Mouse (Mus musculus) bone marrow, adult 2 months (tissue): ENCODE data around the gene Acbd4.

ENCODE experiments used
- CTCF ChIP-seq: fragments of 200-500 bp; IDR thresholded peaks from 2 replicates; pipeline ENCODE4 v1.5.1; 2011; ENCODE audit warnings: low read length, control low read depth; ENCODE audit not compliant: control insufficient read depth, insufficient read depth
- POLR2A ChIP-seq: fragments of 200-500 bp; IDR thresholded peaks from 2 replicates; pipeline ENCODE4 v1.6.1; 2011; ENCODE audit warnings: low read depth, mild to moderate bottlenecking, control low read depth, low read length, borderline replicate concordance; ENCODE audit not compliant: control insufficient read depth

DNA sequence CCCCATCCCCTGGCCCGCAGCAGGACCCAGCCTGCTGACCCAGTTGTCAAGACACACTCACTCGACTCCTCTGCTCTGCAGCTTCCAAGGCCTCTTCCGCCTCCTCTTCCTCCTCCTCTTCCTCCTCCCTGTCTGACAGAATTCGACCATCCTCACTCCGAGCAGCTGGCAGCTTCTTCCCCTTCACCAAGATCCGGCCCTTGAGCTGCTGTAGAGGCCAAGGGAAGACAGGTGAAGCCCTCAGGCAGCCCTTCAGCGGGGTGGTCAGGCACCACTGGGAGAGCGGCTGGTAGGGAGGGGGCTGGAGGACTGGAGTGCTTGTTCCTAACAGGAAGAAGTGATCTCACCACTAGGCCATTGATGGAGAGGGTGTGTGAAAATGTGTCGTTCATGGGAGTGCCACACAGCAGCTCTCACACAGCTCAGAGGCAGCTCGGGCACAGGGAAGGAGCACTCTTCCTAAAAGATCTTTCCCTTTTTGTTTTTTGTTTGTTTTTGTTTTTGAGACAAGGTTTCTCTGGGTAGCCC is 26.6 kb upstream of the Acbd4 start:
- TF ChIP-seq CTCF, result no peak
- no peak for TF ChIP-seq POLR2A
